Mouse (Mus musculus) forebrain, embryonic 15.5 days (tissue): Measurements from ENCODE around the gene Bach1. TPM values are rescaled to one million over a fixed set of nuclear protein-coding genes. Genes with fewer than 3 reads are reported as not detected.

Experiments
- ATAC-seq: fragments of 200-750 bp; cut with Nextera tagmentation; replicated peaks from 2 replicates; pipeline ENCODE4 v1.8.0; 2017; ENCODE audit warnings: mild to moderate bottlenecking, moderate TSS enrichment, moderate library complexity
- H3K27ac ChIP-seq: fragments of 300-500 bp; sonication (generic); replicated peaks from 2 replicates; pipeline ENCODE4 v1.5.1; 2015; ENCODE audit warnings: mild to moderate bottlenecking, inconsistent platforms
- H3K27me3 ChIP-seq: fragments of 300-500 bp; sonication (generic); 2 replicates; pipeline ENCODE4 v1.6.1; 2015; ENCODE audit warnings: inconsistent platforms
- H3K36me3 ChIP-seq: fragments of 300-500 bp; sonication (generic); 2 replicates; pipeline ENCODE4 v1.6.1; 2015; ENCODE audit warnings: mild to moderate bottlenecking, inconsistent platforms
- H3K4me1 ChIP-seq: fragments of 300-500 bp; sonication (generic); 2 replicates; pipeline ENCODE4 v1.6.1; 2015; ENCODE audit warnings: inconsistent platforms
- H3K4me2 ChIP-seq: fragments of 300-500 bp; sonication (generic); replicated peaks from 2 replicates; pipeline ENCODE4 v1.6.1; 2015; ENCODE audit warnings: mild to moderate bottlenecking, inconsistent platforms
- H3K4me3 ChIP-seq: fragments of 300-500 bp; sonication (generic); 2 replicates; pipeline ENCODE4 v1.5.1; 2015; ENCODE audit warnings: mild to moderate bottlenecking, inconsistent platforms
- H3K9ac ChIP-seq: fragments of 300-500 bp; sonication (generic); replicated peaks from 2 replicates; pipeline ENCODE4 v1.6.1; 2015; ENCODE audit warnings: mild to moderate bottlenecking, inconsistent platforms
- H3K9me3 ChIP-seq: fragments of 300-500 bp; sonication (generic); 2 replicates; pipeline ENCODE4 v1.6.1; 2016; ENCODE audit warnings: inconsistent platforms
- WGBS: fragments of 180-500 bp; shearing (Covaris S2); methylation state at CpG from one replicate; pipeline ENCODE4 v1.1.7; 2015; ENCODE audit warnings: mixed read lengths; 5-methylcytosine and 5-hydroxymethylcytosine counted together
- polyA plus RNA-seq: library from polyadenylated mRNA; unstranded; fragments of >200 nt; fragmentation: Nextera tagmentation; extraction: Ambion mirVana; gene quantifications from 2 replicates; pipeline ENCODE4 v1.2.1, GENCODE M21; 2015

Bach1 gene
- polyA plus RNA-seq, 1 experiment from 2014 or later: 22.0 TPM

DNA sequence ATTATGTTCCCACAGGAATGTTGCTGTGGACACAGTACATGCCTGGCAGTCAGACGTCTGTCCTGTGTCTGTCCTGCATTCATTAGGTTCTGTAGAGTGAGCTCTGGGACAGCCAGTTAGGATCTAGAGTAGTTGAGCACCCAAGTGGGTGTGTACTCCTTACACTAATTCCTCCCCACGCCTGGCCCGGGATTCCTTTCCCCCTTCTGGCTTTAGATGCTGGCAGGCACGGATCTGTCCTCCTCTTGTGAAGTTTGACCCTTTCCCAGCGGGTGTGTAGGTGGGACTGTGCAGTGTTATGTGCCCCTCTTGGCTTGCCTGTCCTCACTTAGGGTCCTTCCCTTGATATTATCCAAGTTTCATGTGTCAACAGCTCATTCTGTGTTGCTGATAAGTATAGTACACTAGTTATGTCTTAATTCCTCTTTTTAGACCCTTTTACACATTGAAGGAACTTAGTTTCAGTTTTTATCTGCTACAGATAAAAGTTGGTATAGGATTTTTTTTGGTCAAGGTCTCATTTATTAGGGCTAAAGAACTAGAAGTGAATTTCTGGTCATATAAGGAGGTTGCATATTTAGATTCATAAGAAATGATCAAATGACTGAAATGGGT is 18.4 kb downstream of the Bach1 start:
- 70% methylated on average over 5 of the region's 5 CpGs for WGBS
- no peak for ATAC-seq
- H3K36me3 ChIP-seq: peaks cover 20% of the 10 kb centered on the region; the same call in 1 of the 2 replicates

DNA sequence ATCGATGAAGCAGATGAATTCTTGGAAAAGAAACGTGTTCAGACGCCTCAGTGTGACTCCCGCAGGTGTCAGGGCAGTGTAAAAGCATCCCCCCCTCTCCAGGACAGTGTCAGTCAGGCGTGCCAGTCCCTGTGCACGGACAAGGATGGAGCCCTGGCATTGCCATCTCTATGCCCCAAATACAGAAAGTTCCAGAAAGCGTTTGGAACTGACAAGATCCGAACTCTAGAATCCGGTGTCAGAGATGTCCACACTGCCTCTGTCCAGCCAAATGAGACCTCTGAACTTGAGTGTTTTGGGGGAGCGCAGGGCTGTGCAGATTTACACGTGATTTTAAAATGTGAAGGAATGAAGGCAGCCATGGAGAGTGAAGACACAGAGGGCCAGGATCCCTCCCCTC is 20.3 kb downstream of the Bach1 start:
- Histone ChIP-seq H3K4me1 (no peaks in the 10 kb centered on the region), H3K27me3 (no peaks in the 10 kb centered on the region), H3K27ac (no peak overlapping the region), H3K9ac (no peak overlapping the region), H3K4me2 (no peak overlapping the region), H3K9me3 (no peaks in the 10 kb centered on the region), H3K4me3 (no peak overlapping the region), H3K36me3 (peaks cover 35% of the 10 kb centered on the region)
- 90% methylated on average over 11 of the region's 11 CpGs for WGBS
- ATAC-seq: no peak

More for the DNA sequence above, 18.4 kb downstream of the Bach1 start:
- H3K4me2 ChIP-seq: no peak overlapping the region
- no peaks in the 10 kb centered on the region for H3K27me3 ChIP-seq
- H3K4me1 ChIP-seq: no peaks in the 10 kb centered on the region
- no peak overlapping the region for H3K4me3 ChIP-seq
- no peaks in the 10 kb centered on the region for H3K9me3 ChIP-seq
- no peak overlapping the region for H3K27ac ChIP-seq
- no peak overlapping the region for H3K9ac ChIP-seq

DNA sequence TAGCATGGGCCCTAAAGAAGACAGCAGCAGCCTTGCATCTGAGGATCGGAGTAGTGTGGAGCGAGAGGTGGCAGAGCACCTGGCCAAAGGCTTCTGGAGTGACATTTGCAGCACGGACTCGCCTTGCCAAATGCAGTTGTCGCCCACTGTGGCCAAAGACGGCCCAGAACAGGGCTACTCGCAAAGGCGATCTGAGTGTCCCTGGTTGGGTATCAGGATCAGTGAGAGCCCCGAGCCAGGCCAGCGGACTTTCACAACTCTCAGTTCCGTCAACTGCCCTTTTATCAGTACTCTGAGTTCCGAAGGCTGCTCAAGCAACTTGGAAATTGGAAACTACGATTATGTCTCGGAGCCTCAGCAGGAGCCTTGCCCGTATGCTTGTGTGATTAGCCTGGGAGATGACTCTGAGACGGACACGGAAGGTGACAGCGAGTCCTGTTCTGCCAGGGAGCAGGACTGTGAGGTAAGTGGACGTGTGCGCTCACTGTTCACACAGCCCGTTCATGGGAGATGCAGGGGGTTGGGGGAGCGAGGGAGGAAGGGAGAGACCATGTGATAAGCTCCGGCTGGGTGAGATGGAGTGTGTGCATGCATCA is 21.0 kb downstream of the Bach1 start:
- Histone ChIP-seq H3K4me1 (no peaks in the 10 kb centered on the region), H3K27me3 (no peaks in the 10 kb centered on the region), H3K4me2 (no peak overlapping the region), H3K9me3 (no peaks in the 10 kb centered on the region), H3K36me3 (peaks cover 39% of the 10 kb centered on the region), H3K27ac (no peak overlapping the region), H3K4me3 (no peak overlapping the region), H3K9ac (no peak overlapping the region)
- 94% methylated on average over 23 of the region's 23 CpGs for WGBS
- no peak for ATAC-seq

DNA sequence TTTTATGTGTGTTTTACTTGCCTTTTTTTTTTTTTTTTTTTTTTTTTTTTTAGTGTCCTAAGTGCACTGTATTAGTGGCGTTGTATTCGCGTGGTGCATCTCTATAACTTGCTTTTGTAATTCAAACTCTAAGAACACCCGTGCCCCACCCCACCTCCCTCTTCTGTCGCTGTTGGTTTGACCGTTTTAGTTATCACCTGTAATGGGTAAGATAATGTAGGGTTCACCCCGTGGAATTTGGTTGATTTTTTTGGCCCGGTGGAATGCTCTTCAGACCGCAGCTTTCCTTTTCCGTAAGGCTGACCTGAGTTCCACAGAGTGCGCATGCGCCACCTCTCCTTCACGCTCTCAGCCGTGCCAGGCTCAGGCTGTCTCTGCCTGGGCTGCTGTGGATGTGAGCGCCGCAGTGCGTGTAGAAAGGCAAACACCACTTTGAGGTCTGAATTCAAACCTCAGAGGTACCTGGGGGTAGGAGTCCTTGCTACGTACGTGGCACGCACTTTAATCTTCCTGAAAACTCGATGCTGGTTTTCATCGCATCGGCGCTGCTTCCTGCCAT is 22.2 kb downstream of the Bach1 start:
- H3K27ac ChIP-seq: no peak overlapping the region
- no peak overlapping the region for H3K4me2 ChIP-seq
- peaks cover 42% of the 10 kb centered on the region for H3K36me3 ChIP-seq
- no peak overlapping the region for H3K4me3 ChIP-seq
- no peaks in the 10 kb centered on the region for H3K9me3 ChIP-seq
- no peak for ATAC-seq
- WGBS: 96% methylated on average over 24 of the region's 24 CpGs
- no peaks in the 10 kb centered on the region for H3K4me1 ChIP-seq
- H3K27me3 ChIP-seq: no peaks in the 10 kb centered on the region
- H3K9ac ChIP-seq: no peak overlapping the region

DNA sequence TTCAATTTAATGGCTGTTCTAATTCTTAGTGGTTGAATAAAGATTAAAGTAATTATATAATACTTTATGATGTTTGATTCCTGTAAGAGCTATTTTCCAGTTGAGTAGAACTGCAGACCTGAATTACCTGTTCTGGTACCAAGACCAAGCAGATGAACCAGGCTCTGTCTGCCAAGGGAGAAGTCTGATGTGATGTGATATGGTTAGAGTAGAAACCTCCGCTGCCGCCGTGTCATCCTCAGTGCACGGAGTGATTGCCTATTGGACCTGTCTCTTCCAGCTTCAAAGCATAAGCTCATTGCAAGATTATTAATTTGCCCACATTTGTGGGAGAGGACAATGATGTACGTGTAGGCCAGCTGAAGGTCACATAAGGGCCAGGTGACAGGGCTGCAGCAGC is 24.1 kb downstream of the Bach1 start:
- Histone ChIP-seq H3K27me3 (no peaks in the 10 kb centered on the region), H3K9ac (no peak overlapping the region), H3K4me1 (peaks cover 11% of the 10 kb centered on the region), H3K36me3 (peaks cover 43% of the 10 kb centered on the region), H3K27ac (no peak overlapping the region), H3K4me3 (no peak overlapping the region), H3K9me3 (no peaks in the 10 kb centered on the region), H3K4me2 (no peak overlapping the region)
- WGBS: 97% methylated on average over 5 of the region's 5 CpGs
- no peak for ATAC-seq

DNA sequence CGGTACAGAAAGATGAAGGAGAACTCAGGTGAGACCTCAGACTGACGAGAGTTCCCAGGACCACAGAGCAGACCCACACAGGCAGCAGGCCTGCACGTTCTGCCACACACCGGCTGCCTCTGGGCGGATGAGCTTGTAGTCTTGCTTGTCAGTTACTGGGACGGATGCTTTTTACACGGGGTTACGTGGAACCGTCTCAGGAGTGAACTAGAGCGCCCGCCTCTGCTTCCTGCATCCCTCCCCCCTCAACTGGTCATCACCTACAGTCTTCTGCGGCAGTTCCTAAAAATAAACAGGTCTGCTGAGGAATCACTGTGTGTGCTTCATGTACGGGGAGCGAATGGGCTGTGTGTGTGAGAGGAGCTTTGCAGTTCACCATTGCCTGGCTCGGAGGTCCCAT is 24.7 kb downstream of the Bach1 start:
- H3K27ac ChIP-seq: no peak overlapping the region
- 95% methylated on average over 15 of the region's 15 CpGs for WGBS
- H3K36me3 ChIP-seq: peaks cover 43% of the 10 kb centered on the region
- no peaks in the 10 kb centered on the region for H3K9me3 ChIP-seq
- no peaks in the 10 kb centered on the region for H3K27me3 ChIP-seq
- H3K4me3 ChIP-seq: no peak overlapping the region
- no peak for ATAC-seq
- H3K4me1 ChIP-seq: peaks cover 11% of the 10 kb centered on the region
- H3K9ac ChIP-seq: no peak overlapping the region
- H3K4me2 ChIP-seq: no peak overlapping the region

DNA sequence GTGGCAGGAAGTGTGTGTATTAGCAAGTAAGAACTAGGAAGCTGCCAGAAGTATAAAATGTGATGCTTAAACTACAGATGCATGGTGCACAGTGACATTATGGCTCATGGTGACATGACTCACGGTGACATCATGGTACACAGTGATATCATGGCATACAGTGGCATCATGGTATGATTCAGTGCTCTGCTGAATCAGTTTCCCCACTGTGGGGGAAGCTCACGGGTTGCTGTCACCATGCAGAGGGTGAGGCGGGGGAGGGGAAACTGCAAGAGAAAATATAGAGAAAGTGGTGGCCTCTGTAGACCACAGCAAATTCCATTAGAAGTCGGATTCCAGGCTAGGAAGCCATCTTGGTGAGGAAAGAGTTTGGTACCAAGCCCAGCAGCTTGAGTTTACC is 26.1 kb downstream of the Bach1 start:
- whole genome bisulfite sequencing: 95% methylated on average over 4 of the region's 4 CpGs
- no peak overlapping the region for H3K9ac ChIP-seq
- H3K4me1 ChIP-seq: peaks cover 11% of the 10 kb centered on the region
- H3K9me3 ChIP-seq: no peaks in the 10 kb centered on the region
- no peaks in the 10 kb centered on the region for H3K27me3 ChIP-seq
- H3K27ac ChIP-seq: no peak overlapping the region
- H3K36me3 ChIP-seq: peaks cover 46% of the 10 kb centered on the region
- H3K4me3 ChIP-seq: no peak overlapping the region
- no peak for ATAC-seq
- no peak overlapping the region for H3K4me2 ChIP-seq

DNA sequence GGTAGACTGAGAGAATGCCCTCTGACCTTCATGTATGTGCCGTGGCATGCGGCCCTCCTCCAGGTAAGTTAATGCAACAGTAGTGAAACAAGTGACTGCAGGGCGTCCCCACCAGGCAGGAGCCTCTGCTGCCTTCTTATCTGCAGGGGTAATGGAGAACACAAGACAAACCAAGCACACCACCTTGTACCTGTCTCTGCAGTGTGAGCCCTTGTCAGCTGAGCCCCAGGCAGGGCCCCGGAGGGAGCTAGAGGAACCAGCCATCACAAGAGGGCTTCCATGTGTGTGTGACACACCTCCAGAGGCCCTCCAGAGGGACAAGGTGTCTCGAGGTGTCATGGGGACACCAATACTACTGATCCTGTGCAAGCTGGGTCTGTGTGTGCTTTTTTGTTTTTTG is 26.5 kb downstream of the Bach1 start:
- Histone ChIP-seq H3K27ac (no peak overlapping the region), H3K4me2 (no peak overlapping the region), H3K36me3 (peaks cover 46% of the 10 kb centered on the region), H3K4me1 (peaks cover 11% of the 10 kb centered on the region), H3K27me3 (no peaks in the 10 kb centered on the region), H3K9ac (no peak overlapping the region), H3K9me3 (no peaks in the 10 kb centered on the region), H3K4me3 (no peak overlapping the region)
- 93% methylated on average over 5 of the region's 5 CpGs for WGBS
- ATAC-seq: no peak

DNA sequence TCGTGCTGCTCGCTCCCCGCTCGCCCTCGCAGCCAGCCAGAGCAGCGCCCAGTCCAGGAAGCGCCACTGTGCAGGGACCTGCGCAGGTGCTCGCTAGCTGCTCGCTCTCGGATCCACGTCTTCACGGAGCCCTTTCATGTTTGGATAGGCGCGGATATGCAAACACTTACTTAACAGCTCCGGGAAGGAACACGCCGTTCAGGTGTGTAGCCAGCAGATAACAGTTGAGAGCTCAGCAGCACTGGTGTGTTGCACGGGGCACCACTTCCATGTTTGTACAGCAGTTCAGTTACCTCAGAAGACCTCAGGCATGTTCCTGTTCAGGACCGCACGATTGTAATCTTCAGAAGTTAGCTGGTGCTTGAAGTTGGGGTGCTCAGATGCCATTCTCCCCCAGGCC is 27.2 kb downstream of the Bach1 start:
- Histone ChIP-seq H3K4me2 (no peak overlapping the region), H3K4me1 (peaks cover 11% of the 10 kb centered on the region), H3K27ac (no peak overlapping the region), H3K9me3 (no peaks in the 10 kb centered on the region), H3K4me3 (no peak overlapping the region), H3K9ac (no peak overlapping the region), H3K36me3 (peaks cover 49% of the 10 kb centered on the region), H3K27me3 (no peaks in the 10 kb centered on the region)
- no peak for ATAC-seq
- 96% methylated on average over 21 of the region's 21 CpGs for WGBS

DNA sequence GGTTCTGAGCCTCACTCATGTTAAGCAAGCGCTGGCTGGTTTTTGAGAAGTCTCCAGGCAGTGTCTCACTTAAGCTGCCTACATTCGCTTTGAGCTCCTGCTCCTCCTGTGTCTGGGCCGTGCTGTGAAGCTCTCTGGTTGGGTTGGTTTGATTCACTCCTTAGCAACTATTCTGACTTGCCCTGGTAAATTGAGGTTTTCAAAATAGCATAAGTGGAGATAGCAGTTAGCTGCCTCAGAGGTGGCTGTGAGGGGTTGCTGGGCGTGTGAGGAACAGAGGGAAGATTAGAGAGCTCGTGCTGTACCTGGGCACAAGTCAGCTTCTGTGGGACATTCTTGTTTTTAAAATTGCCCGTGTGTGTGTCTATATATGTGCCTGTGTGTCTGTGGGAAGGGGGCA is 27.6 kb downstream of the Bach1 start:
- H3K4me3 ChIP-seq: no peak overlapping the region
- ATAC-seq: no peak
- H3K36me3 ChIP-seq: peaks cover 47% of the 10 kb centered on the region
- H3K9me3 ChIP-seq: no peaks in the 10 kb centered on the region
- 94% methylated on average over 6 of the region's 6 CpGs for WGBS
- H3K27me3 ChIP-seq: no peaks in the 10 kb centered on the region
- H3K4me1 ChIP-seq: peaks cover 11% of the 10 kb centered on the region
- H3K27ac ChIP-seq: no peak overlapping the region
- H3K9ac ChIP-seq: no peak overlapping the region
- no peak overlapping the region for H3K4me2 ChIP-seq

DNA sequence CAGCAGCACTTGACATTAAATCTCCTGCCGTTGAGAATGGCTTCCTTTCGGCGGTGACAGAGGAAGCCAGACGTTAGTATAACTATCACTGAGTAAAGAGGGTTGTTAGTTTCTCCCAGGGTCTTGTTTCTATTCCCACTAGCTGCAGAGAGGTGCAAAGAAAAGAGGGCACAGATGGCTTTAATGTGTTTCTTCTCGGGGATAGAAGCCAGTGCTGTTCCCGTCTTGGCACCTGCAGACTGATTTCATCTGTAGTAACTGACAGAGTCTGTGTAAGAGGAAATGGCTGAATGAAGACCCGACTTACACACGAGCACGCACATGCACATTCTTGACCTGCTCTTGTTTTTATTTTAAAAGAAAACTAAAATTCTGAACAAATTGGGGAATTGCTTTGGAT is 28.5 kb downstream of the Bach1 start:
- WGBS: 53% methylated on average over 9 of the region's 9 CpGs
- peak overlapping the region; percentile 64; the same call in 1 of the 2 replicates for H3K27ac ChIP-seq
- H3K4me2 ChIP-seq: no peak overlapping the region
- no peak overlapping the region for H3K9ac ChIP-seq
- H3K4me1 ChIP-seq: peaks cover 11% of the 10 kb centered on the region
- no peak overlapping the region for H3K4me3 ChIP-seq
- no peaks in the 10 kb centered on the region for H3K27me3 ChIP-seq
- ATAC-seq: no peak
- H3K9me3 ChIP-seq: no peaks in the 10 kb centered on the region
- H3K36me3 ChIP-seq: peaks cover 44% of the 10 kb centered on the region

DNA sequence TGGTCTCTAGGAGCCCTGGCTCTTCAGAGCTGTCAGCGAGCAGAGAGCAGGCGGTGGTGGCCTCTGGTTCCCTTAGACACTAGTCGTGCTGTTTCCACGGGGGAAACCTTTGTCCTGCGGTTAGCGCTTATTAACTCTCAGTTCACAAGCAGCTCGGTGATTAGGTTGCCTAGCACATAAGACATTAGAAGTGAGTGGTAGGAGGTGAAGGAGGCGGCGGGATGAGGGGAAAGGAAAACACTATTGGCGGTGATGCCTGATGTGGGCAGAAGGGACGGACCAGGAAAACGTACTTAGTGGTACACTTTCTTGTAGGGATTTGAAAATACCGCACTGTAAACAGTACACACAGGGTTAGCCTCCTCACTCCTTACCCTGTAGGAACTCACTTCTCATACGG is 29.2 kb downstream of the Bach1 start:
- Histone ChIP-seq H3K4me3 (no peak overlapping the region), H3K4me2 (no peak overlapping the region), H3K27ac (no peak overlapping the region), H3K9me3 (no peaks in the 10 kb centered on the region), H3K27me3 (no peaks in the 10 kb centered on the region), H3K9ac (no peak overlapping the region), H3K36me3 (peaks cover 40% of the 10 kb centered on the region), H3K4me1 (peaks cover 11% of the 10 kb centered on the region)
- WGBS: 62% methylated on average over 14 of the region's 14 CpGs
- ATAC-seq: no peak

DNA sequence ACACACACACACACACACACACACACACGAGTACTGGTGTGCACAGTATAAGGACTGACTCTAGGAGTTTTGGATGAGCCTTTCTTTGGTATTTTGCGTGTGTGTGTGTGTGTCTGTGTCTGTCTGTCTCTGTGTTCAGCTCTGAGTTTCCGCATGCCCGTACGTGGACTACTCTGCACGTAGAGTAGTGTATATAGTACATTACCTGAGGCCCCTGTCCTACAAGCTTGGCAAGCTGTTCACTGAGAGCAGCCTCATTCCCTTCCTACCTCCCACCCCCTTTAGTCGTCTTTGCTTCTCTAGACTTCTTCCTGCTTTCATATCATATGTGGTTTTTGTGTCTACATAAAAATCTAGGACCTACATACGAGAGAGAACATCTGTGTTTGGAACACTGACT is 30.0 kb downstream of the Bach1 start:
- peaks cover 32% of the 10 kb centered on the region for H3K36me3 ChIP-seq
- no peak for ATAC-seq

More for the DNA sequence above, 30.0 kb downstream of the Bach1 start:
- WGBS: 93% methylated on average over 8 of the region's 8 CpGs
- peaks cover 11% of the 10 kb centered on the region for H3K4me1 ChIP-seq
- no peak overlapping the region for H3K4me2 ChIP-seq
- no peak overlapping the region for H3K27ac ChIP-seq
- H3K4me3 ChIP-seq: no peak overlapping the region
- H3K27me3 ChIP-seq: no peaks in the 10 kb centered on the region
- H3K9me3 ChIP-seq: no peaks in the 10 kb centered on the region
- H3K9ac ChIP-seq: no peak overlapping the region
